Mouse (Mus musculus) spleen, adult 18-20 months (tissue): ENCODE results near the gene Podn.
A peak's percentile ranks its signal among the peaks of the same experiment; 100 is the strongest.

Experiments
- DNase-seq, 2 experiments: peaks; one replicate each; pipeline ENCODE4 v3.0.0; 2022; ENCODE audit warnings: mixed read lengths in 2 of 2

Gene Podn

DNA sequence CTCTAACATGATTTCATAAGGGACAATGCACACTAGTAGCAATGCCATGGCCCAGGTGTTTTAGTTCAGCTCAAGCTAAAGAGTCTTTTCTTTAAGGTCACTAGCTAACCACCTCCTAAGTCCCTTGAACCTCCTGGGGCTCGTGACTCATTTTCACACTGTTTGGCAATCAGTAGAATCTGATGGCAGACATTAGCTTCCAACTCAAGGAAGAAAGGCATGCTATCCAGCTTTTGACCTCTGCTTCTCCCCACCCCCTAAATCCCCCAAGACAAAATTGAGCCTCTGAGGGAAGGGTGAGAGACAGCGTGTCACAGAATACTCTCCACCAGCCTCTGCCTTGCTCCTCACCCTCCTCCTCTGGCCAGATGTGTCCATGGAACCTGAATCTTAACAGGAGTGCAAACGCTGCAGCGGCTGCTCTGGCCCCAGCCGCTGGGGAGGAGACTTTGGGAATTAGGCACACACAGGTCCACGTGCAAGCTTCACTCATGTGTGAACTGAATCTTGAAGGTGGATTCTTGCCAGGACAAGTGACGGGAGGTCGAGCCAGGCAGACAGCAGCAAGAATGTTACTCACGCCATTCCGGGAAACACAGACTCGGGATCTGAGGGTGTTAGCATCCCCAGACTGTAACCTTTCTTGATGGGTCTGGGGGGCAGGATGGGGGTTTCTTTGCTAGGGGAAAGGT, 97.5 kb downstream of the Podn start:
- DNase-seq: no peak

DNA sequence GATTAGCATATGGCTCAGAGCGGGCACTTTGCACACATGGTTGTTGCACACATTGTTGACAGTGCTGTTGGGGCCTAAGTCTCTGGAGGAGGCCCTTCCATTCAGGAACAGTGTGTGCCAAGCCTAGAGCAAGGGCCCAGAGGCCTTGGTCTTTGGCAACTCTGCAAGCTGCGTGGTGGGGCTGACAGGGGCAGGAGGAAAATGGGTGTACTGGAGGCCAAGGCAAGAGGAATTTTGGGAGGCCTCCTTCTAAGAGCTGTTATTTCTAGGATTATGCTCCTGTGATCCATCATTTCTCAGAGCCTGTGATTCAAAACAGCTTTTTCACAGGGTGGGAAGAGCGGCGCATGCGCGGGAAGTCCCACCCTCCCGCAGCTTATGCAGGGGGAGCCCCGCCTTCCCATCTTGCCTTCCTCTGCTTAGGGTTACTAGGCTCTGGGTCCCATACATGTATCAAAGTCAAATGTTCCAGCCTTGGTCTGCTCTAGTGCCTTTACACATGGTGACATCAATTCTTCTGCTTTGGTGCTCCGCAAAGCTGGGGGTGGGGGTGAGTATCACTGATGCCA, 99.7 kb downstream of the Podn start:
- no peak for DNase-seq

GRCm38 (mm10) chr4:107995727-107996126, 100.5 kb downstream of the Podn start:
- no peak for DNase-seq

DNA sequence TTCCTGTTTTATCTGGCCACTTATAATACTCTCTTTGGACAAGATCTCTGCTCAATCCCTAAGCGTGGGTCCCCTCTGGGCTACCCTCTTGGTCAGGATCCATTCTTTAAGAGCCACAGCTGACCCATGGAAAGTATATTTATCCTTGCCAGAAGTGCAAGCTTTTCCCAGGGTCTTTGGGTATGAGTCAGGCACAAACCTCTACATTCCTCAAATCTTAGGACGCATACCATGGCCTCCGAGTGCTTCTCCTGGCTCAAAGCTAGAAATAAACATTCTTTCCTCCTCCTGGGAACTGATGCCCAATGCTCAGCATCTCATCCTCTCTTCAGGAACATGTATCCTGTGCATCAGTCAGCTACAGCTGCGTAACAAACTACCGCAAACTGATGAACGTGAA, 101.2 kb downstream of the Podn start:
- DNase-seq: no peak

GRCm38 (mm10) chr4:107991879-107992278, 104.4 kb downstream of the Podn start:
- DNase-seq: no peak

DNA sequence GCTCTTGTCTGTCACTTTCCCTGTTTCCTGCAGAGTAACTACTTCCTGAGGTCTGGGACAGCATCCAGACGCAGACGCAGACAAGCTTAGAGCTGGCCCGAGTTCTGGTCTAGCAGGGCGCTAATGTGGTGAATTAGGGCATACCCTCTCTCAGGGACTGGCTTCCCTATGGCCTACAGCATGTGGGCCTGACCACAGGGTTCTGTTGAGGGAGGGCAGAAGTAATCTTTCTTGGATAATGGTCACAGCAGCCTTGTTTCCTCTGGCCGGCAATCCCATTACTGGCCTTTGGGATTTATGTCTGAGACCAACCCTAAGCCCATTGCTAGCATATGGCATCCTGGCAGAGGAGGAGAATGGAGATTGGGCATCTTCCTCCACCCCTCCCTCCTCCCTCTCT, 105.4 kb downstream of the Podn start:
- no peak for DNase-seq

- peak; percentile 31 to 44 for DNase-seq
These were observed 107.3 kb downstream of the Podn start for GRCm38 (mm10) chr4:107988931-107989330.

- DNase-seq: no peak
These were observed 109.7 kb downstream of the Podn start for GRCm38 (mm10) chr4:107986386-107987168.

- no peak for DNase-seq
These were observed 110.4 kb downstream of the Podn start for GRCm38 (mm10) chr4:107985812-107986211.

- no peak for DNase-seq
These were observed 111.8 kb downstream of the Podn start for GRCm38 (mm10) chr4:107984282-107984981.

GRCm38 (mm10) chr4:107983717-107984116, 112.5 kb downstream of the Podn start:
- DNase-seq: no peak

DNA sequence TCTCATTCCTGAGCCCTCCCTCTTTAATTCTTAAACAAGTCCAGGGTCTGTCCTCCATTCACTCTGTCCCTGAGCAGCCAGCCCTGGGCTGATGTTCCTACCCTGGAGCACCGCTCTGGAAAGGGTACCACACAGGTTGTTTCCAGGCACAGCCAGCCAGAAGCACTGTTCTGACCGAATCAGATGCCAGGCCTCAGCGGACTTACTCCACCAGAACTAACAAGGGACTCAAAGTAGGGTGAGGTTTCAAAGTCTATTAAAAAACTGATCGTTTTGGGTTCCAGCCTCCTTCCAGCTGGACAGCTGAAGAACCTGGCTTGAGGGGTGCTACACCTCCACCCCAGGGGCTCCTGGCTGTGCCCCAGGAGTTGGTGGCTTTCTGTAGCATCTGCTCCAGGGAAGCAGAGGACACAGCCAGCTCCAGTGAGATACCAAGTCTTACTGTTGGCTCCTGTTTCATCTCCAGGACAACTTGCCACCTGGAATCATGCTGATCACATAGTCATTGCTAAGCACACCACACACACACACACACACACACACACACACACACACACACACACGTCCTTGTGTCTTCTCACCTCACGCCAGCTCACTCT, 116.1 kb downstream of the Podn start:
- no peak for DNase-seq

GRCm38 (mm10) chr4:107979530-107979929, 116.7 kb downstream of the Podn start:
- DNase-seq: no peak

DNA sequence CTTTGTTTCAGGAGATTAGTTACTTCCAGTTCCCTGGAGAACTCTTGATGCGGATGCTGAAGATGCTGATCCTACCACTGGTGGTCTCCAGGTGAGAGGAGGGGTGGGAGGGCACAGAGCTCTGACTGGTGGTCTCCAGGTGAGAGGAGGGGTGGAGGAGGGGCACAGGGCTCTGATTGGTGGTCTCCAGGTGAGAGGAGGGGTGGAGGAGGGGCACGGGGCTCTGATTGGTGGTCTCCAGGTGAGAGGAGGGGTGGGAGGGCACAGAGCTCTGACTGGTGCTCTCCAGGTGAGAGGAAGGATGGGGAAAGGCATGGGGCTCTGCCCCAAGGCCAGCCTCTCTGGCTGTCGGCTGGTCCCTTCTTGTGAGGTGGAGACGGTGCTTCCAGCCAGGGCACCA, 118.7 kb downstream of the Podn start:
- no peak for DNase-seq

- no peak for DNase-seq
These were observed 121.2 kb downstream of the Podn start for GRCm38 (mm10) chr4:107975004-107975403.

DNA sequence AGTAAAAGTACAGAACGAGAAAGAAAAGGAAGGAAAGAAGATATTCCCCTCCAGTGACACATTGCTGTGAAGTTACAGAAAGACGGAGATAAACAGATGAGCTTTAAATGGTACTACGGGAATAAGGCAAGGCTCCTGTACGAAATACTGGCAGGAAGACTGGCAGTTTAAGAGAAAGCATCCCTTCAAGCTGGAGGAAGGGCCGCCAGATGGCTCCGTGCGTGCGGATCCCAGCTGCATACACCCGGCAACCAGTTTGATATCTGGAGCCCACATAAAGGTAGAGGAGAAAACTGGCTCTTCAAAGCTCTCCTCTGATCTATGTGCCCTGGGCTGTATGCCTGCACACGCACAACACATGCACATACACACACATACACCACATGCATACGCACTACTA, 121.7 kb downstream of the Podn start:
- no peak for DNase-seq

- no peak for DNase-seq
These were observed 125.1 kb downstream of the Podn start for GRCm38 (mm10) chr4:107971162-107971561.

- DNase-seq: no peak
These were observed 126.5 kb downstream of the Podn start for GRCm38 (mm10) chr4:107969781-107970180.

- no peak for DNase-seq
These were observed 128.1 kb downstream of the Podn start, which contains the start of gene Slc1a7 for GRCm38 (mm10) chr4:107967966-107968682. Gene Slc1a7, plus strand, starts transcription at chr4:107968332.

DNA sequence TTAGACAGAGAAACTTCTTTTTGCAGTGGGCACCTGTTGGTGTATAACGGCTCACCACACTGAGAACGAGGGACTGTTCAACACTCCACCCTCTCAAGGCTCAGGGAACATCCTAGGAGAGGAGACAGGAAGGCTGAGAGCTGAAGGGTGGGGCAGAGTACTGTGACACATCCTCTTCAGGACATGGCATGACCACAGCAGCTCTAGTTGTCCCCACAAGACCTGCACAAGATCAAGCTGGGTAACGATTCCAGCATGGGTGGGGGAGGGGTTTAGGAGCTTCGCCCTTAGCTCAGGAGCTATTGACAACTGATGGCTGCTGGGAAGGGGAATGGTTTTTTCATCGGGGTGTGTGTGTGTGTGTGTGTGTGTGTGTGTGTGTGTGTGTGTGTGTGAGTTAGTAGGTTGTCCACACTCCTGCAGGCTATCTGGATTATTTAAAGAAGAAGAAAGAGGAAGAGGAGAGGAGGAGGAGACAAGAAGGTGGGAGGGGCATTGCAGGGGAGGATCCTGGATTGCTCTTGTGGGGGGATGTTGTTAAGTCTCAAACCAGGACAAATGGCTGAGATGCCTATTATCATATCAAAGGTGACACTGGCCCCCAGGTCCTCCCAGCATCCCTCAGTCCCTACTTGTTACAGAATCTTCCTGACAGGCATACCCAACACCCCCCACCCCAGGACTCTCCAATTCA, 129.7 kb downstream of the Podn start:
- no peak for DNase-seq
